In genomic region chr14:51094096-51094875, GRCm38 (mm10) we compare ENCODE assay signal across 18 mouse cellular contexts. TPM values are rescaled to one million over a fixed set of nuclear protein-coding genes. Genes with fewer than 3 reads are reported as not detected.
DNase-seq lines count a peak whose midpoint lies in the region; ATAC-seq and TF ChIP-seq lines count a peak whose summit lies in the region.
"Had no signal": no experiment of that assay in that cellular context is flagged by ENCODE, and none has a peak within 500 bp of the region (broad histone marks: within the 10 kb centered on the region; RNA-seq: fewer than 3 reads in every experiment).

No protein-coding gene starts in this region.

- H3K36me3 ChIP-seq in stomach, embryonic 16.5 days (ENCODE audit: control insufficient read depth, insufficient read depth, low read length) = no peaks in the 10 kb centered on the region
- H3K36me3 ChIP-seq: embryonic facial prominence, embryonic 12.5 days; neural tube, embryonic 15.5 days had no signal

- no peak overlapping the region for H3K9ac ChIP-seq in stomach, embryonic 16.5 days (ENCODE audit: low read length)
- H3K9ac ChIP-seq: embryonic facial prominence, embryonic 12.5 days; neural tube, embryonic 15.5 days had no signal

- H3K4me2 ChIP-seq in stomach, embryonic 16.5 days (ENCODE audit: low read depth, low read length) = no peak overlapping the region
- H3K4me2 ChIP-seq: embryonic facial prominence, embryonic 12.5 days had no signal

- peaks cover 11% of the 10 kb centered on the region for H3K4me1 ChIP-seq in lung, adult 2 months (ENCODE audit: control insufficient read depth, insufficient read depth, low read length)
- peaks cover 19% of the 10 kb centered on the region for H3K4me1 ChIP-seq in stomach, embryonic 16.5 days (ENCODE audit: control insufficient read depth, insufficient read depth, low read length)
- H3K4me1 ChIP-seq: embryonic facial prominence, embryonic 12.5 days had no signal

- intact Hi-C loops in heart, postnatal 36 days (cut with DNase I) = no loop called here
- intact Hi-C loops in heart, postnatal 14 days (cut with DNase I) = no loop called here

- H3K4me3 ChIP-seq in lung, adult 2 months (replicated peaks; ENCODE audit: extremely low read depth, low read depth, low read length) = no peak overlapping the region
- H3K4me3 ChIP-seq in stomach, embryonic 16.5 days (replicated peaks; ENCODE audit: low read length) = no peak overlapping the region
- H3K4me3 ChIP-seq: embryonic facial prominence, embryonic 12.5 days; left cerebral cortex, adult 2 months; neural tube, embryonic 15.5 days had no signal

- peak; percentile 32 for DNase-seq in adrenal gland, postnatal 14 days
- no peak for DNase-seq in adrenal gland, adult 8-10 months
- DNase-seq in heart, postnatal 36 days = peak; percentile 33 to 44
- no peak for DNase-seq in heart, postnatal 14 days
- peak; percentile 27 for DNase-seq in lung, postnatal 14 days
- DNase-seq in lung, adult 2 months = no peak
- no peak for DNase-seq in spleen, postnatal 10 days (ENCODE audit: low spot score in 2 of 2)
- DNase-seq: cerebellum, adult 9-10 months; kidney, adult 8-10 months; right cerebral cortex, postnatal 25 days had no signal

- H3K27me3 ChIP-seq in stomach, embryonic 16.5 days (ENCODE audit: control insufficient read depth, insufficient read depth, low read length) = no peaks in the 10 kb centered on the region
- H3K27me3 ChIP-seq: embryonic facial prominence, embryonic 12.5 days; neural tube, embryonic 15.5 days had no signal

- H3K9me3 ChIP-seq in stomach, embryonic 16.5 days (replicated peaks; ENCODE audit: control insufficient read depth, low read length) = no peaks in the 10 kb centered on the region
- H3K9me3 ChIP-seq: embryonic facial prominence, embryonic 12.5 days; neural tube, embryonic 15.5 days had no signal

- H3K27ac ChIP-seq in stomach, embryonic 16.5 days (ENCODE audit: low read length) = peak overlapping the region; percentile 38
- H3K27ac ChIP-seq: embryonic facial prominence, embryonic 12.5 days; left cerebral cortex, adult 2 months; neural tube, embryonic 15.5 days had no signal

- ATAC-seq in stomach, embryonic 16.5 days (ENCODE audit: insufficient read depth, low FRiP score) = no peak
- ATAC-seq: midbrain, embryonic 16.5 days had no signal

- TF ChIP-seq POLR2A in lung, adult 2 months (IDR thresholded peaks at IDR 0.05; ENCODE audit: borderline replicate concordance, extremely low read depth, low read depth, low read length) = no peak

- TF ChIP-seq CTCF in lung, adult 2 months (IDR thresholded peaks at IDR 0.05; ENCODE audit: insufficient read depth, low read length) = no peak

- 42% methylated on average over 5 of the region's 5 CpGs for WGBS in lung, adult 2 months
- 77% methylated on average over 5 of the region's 5 CpGs for WGBS in stomach, embryonic 16.5 days

RNA-seq across cellular contexts. Expression of gene Ang, which starts 3.3 kb away (rescaled TPM):
- 6.0 and 37.1 TPM in 2 replicates for total RNA-seq in adrenal gland, postnatal 14 days (2021)
- total RNA-seq in adrenal gland, adult 8-10 months (2022) = 1 to 10 TPM; 5.4 to 7.4 (median 6.4) TPM
- total RNA-seq in heart, postnatal 36 days (2021) = 1 to 10 TPM; 7.7 to 9.5 TPM
- 1 to 10 TPM; 5.8 to 6.5 TPM for total RNA-seq in heart, postnatal 14 days (2021)
- polyA plus RNA-seq in lung, adult 2 months (2012; rRNA removed) = 61.7 and 72.5 TPM in 2 replicates
- 39.4 and 41.6 TPM in 2 replicates for polyA plus RNA-seq in stomach, embryonic 16.5 days (2015; fragmentation: Nextera tagmentation; extraction: Ambion mirVana)

RNA-seq across cellular contexts. Expression of gene Rnase4, which starts 3.4 kb away (rescaled TPM):
- 56.5 and 131 TPM in 2 replicates for total RNA-seq in adrenal gland, postnatal 14 days (2021)
- total RNA-seq in adrenal gland, adult 8-10 months (2022) = 10 to 100 TPM; 48.1 to 69.1 (median 54.7) TPM
- total RNA-seq in heart, postnatal 36 days (2021) = 10 to 100 TPM; 58.7 to 61.0 TPM
- 10 to 100 TPM; 45.7 to 58.6 TPM for total RNA-seq in heart, postnatal 14 days (2021)
- polyA plus RNA-seq in lung, adult 2 months (2012; rRNA removed) = 581 and 650 TPM in 2 replicates
- 151 and 166 TPM in 2 replicates for polyA plus RNA-seq in stomach, embryonic 16.5 days (2015; fragmentation: Nextera tagmentation; extraction: Ambion mirVana)

RNA-seq across cellular contexts. Expression of gene Eddm3b, which starts 19.9 kb away (rescaled TPM):
- total RNA-seq in adrenal gland, postnatal 14 days (2021) = not detected in 2 replicates
- not detected for total RNA-seq in adrenal gland, adult 8-10 months (2022)
- total RNA-seq in heart, postnatal 36 days (2021) = not detected
- total RNA-seq in heart, postnatal 14 days (2021) = not detected
- polyA plus RNA-seq in lung, adult 2 months (2012; rRNA removed) = 0.08 TPM in 1 of 2 replicates, not detected in the other
- not detected in 2 replicates for polyA plus RNA-seq in stomach, embryonic 16.5 days (2015; fragmentation: Nextera tagmentation; extraction: Ambion mirVana)
- total RNA-seq: adrenal gland, adult 18-20 months; left cerebral cortex, adult 2 months had no signal
- polyA plus RNA-seq: embryonic facial prominence, embryonic 12.5 days; lung, embryonic 16.5 days; midbrain, embryonic 16.5 days; neural tube, embryonic 15.5 days had no signal

RNA-seq across cellular contexts. Expression of gene Olfr750, which starts 20.1 kb away (rescaled TPM):
- total RNA-seq in adrenal gland, postnatal 14 days (2021) = not detected in 2 replicates
- not detected for total RNA-seq in adrenal gland, adult 8-10 months (2022)
- not detected for total RNA-seq in heart, postnatal 36 days (2021)
- not detected for total RNA-seq in heart, postnatal 14 days (2021)
- polyA plus RNA-seq in lung, adult 2 months (2012; rRNA removed) = 3.1 and 3.6 TPM in 2 replicates
- not detected in 2 replicates for polyA plus RNA-seq in stomach, embryonic 16.5 days (2015; fragmentation: Nextera tagmentation; extraction: Ambion mirVana)
- total RNA-seq: left cerebral cortex, adult 2 months had no signal
- polyA plus RNA-seq: embryonic facial prominence, embryonic 12.5 days; hindbrain, embryonic 11.5 days; lung, embryonic 16.5 days; midbrain, embryonic 16.5 days; neural tube, embryonic 15.5 days had no signal

RNA-seq across cellular contexts. Expression of gene Rnase6, which starts 29.4 kb away (rescaled TPM):
- total RNA-seq in adrenal gland, postnatal 14 days (2021) = 1.3 and 4.5 TPM in 2 replicates
- total RNA-seq in adrenal gland, adult 8-10 months (2022) = 1 to 10 TPM; 1.4 to 4.0 (median 2.1) TPM
- total RNA-seq in heart, postnatal 36 days (2021) = under 1 TPM; 0.28 to 0.87 TPM
- 1 to 10 TPM in 1 of 2 experiments, under 1 TPM in 1; 0.43 to 1.1 TPM for total RNA-seq in heart, postnatal 14 days (2021)
- 12.1 and 19.2 TPM in 2 replicates for polyA plus RNA-seq in lung, adult 2 months (2012; rRNA removed)
- 1.9 and 2.9 TPM in 2 replicates for polyA plus RNA-seq in stomach, embryonic 16.5 days (2015; fragmentation: Nextera tagmentation; extraction: Ambion mirVana)
- polyA plus RNA-seq: hindbrain, embryonic 11.5 days had no signal

Comparison
In these comparisons a context has a peak if more than half of its experiments do, and no peak if none do; other contexts are left out.
1. DNase-seq: peak in adrenal gland, postnatal 14 days (single experiment), heart, postnatal 36 days (2 of 2) and lung, postnatal 14 days (single experiment); none in adrenal gland, adult 8-10 months (single experiment), heart, postnatal 14 days (0 of 2), lung, adult 2 months (single experiment) and spleen, postnatal 10 days (0 of 2).